ENCODE assay signal across 12 mouse cellular contexts in the genomic region with DNA sequence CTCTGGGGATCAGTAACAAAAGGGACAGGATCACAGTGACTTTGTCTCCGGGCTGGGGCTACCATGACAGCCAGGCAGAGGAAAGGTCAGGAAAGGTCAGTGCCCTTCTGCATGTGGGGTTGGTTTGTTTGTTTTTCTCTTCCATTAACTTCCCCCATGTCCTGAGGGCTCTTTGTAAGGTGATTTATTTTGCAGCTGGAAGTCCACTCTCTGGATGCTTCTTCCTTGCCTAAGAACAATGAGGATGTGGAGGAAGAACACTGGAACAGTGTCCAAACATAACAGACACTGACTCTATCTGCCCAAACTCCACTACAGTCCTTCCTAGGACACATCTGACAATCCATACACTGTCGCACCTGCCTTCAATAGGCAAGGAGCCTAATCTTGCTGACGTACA.
DNase-seq lines count a peak whose midpoint lies in the region; ATAC-seq lines count a peak whose summit lies in the region.
"Had no signal": no experiment of that assay in that cellular context is flagged by ENCODE, and none has a peak within 500 bp of the region (broad histone marks: within the 10 kb centered on the region; RNA-seq: fewer than 3 reads in every experiment).

No protein-coding gene starts in this region.

- no peak overlapping the region for H3K9ac ChIP-seq in hindbrain, embryonic 13.5 days
- H3K9ac ChIP-seq in neural tube, embryonic 15.5 days (replicated peaks): no peak overlapping the region
- H3K9ac ChIP-seq: forebrain, embryonic 15.5 days; lung, embryonic 15.5 days had no signal

- H3K9me3 ChIP-seq in hindbrain, embryonic 10.5 days: no peaks in the 10 kb centered on the region
- H3K9me3 ChIP-seq in hindbrain, embryonic 13.5 days: no peaks in the 10 kb centered on the region
- H3K9me3 ChIP-seq in neural tube, embryonic 15.5 days (replicated peaks): no peaks in the 10 kb centered on the region
- H3K9me3 ChIP-seq: forebrain, embryonic 15.5 days; lung, embryonic 15.5 days had no signal

- no peak overlapping the region for H3K4me3 ChIP-seq in hindbrain, embryonic 10.5 days
- H3K4me3 ChIP-seq in hindbrain, embryonic 13.5 days: no peak overlapping the region
- H3K4me3 ChIP-seq in neural tube, embryonic 15.5 days (replicated peaks): no peak overlapping the region
- H3K4me3 ChIP-seq: forebrain, embryonic 15.5 days; lung, embryonic 15.5 days had no signal

- WGBS in hindbrain, embryonic 10.5 days: 18% methylated on average over 3 of the region's 3 CpGs
- 25% methylated on average over 3 of the region's 3 CpGs for WGBS in hindbrain, embryonic 13.5 days
- 42% methylated on average over 3 of the region's 3 CpGs for WGBS in neural tube, embryonic 15.5 days

- ATAC-seq in hindbrain, embryonic 13.5 days (ENCODE audit: low FRiP score): no peak
- no peak for ATAC-seq in neural tube, embryonic 15.5 days (ENCODE audit: low FRiP score)
- ATAC-seq in megakaryocyte, adult 5-6 weeks (ENCODE audit: poor library complexity, severe bottlenecking): no peak
- ATAC-seq: forebrain, embryonic 15.5 days had no signal

- no peaks in the 10 kb centered on the region for H3K36me3 ChIP-seq in hindbrain, embryonic 10.5 days
- no peaks in the 10 kb centered on the region for H3K36me3 ChIP-seq in hindbrain, embryonic 13.5 days
- no peaks in the 10 kb centered on the region for H3K36me3 ChIP-seq in neural tube, embryonic 15.5 days
- H3K36me3 ChIP-seq: forebrain, embryonic 15.5 days; lung, embryonic 15.5 days had no signal

- DNase-seq in hindbrain, embryonic 10.5 days (ENCODE audit: low spot score): peak; percentile 27
- DNase-seq in neural tube, embryonic 10.5 days (ENCODE audit: extremely low spot score, low spot score): peak; percentile 39
- DNase-seq in kidney, postnatal 14 days: peak; percentile 54
- DNase-seq in layer of hippocampus, adult 9-10 months (ENCODE audit: low spot score): no peak
- DNase-seq: adrenal gland, postnatal 36 days; cerebellum, adult 11-12 months had no signal

- H3K4me1 ChIP-seq in hindbrain, embryonic 10.5 days (replicated peaks): peaks cover 15% of the 10 kb centered on the region
- H3K4me1 ChIP-seq in hindbrain, embryonic 13.5 days (replicated peaks): no peaks in the 10 kb centered on the region; the same call in 1 of the 2 replicates
- H3K4me1 ChIP-seq in neural tube, embryonic 15.5 days: no peaks in the 10 kb centered on the region; the same call in 1 of the 2 replicates
- H3K4me1 ChIP-seq: forebrain, embryonic 15.5 days; lung, embryonic 15.5 days had no signal

- H3K4me2 ChIP-seq in hindbrain, embryonic 13.5 days: no peak overlapping the region
- no peak overlapping the region for H3K4me2 ChIP-seq in neural tube, embryonic 15.5 days
- H3K4me2 ChIP-seq: forebrain, embryonic 15.5 days; lung, embryonic 15.5 days had no signal

- H3K27ac ChIP-seq in hindbrain, embryonic 10.5 days: no peak overlapping the region
- no peak overlapping the region for H3K27ac ChIP-seq in hindbrain, embryonic 13.5 days
- H3K27ac ChIP-seq in neural tube, embryonic 15.5 days (replicated peaks): no peak overlapping the region
- H3K27ac ChIP-seq: forebrain, embryonic 15.5 days; lung, embryonic 15.5 days had no signal

- H3K27me3 ChIP-seq in hindbrain, embryonic 10.5 days (ENCODE audit: insufficient read depth, poor library complexity, severe bottlenecking): no peaks in the 10 kb centered on the region
- no peaks in the 10 kb centered on the region for H3K27me3 ChIP-seq in hindbrain, embryonic 13.5 days
- H3K27me3 ChIP-seq in neural tube, embryonic 15.5 days (replicated peaks): no peaks in the 10 kb centered on the region
- H3K27me3 ChIP-seq: CH12.LX; forebrain, embryonic 15.5 days; lung, embryonic 15.5 days had no signal
